Mouse (Mus musculus) brain, embryonic 14.5 days (tissue): ENCODE data around the gene Tmem82.

Experiments used
- CTCF ChIP-seq: fragments of 200-500 bp; IDR thresholded peaks from 2 replicates; pipeline ENCODE4 v1.5.1; 2012; ENCODE audit warnings: inconsistent platforms, mild to moderate bottlenecking, moderate library complexity, borderline replicate concordance; ENCODE audit not compliant: insufficient read depth, insufficient read length; ENCODE audit errors: extremely low read depth
- POLR2A ChIP-seq: fragments of 200-500 bp; IDR thresholded peaks from 2 replicates; pipeline ENCODE4 v1.6.1; 2012; ENCODE audit warnings: mild to moderate bottlenecking, inconsistent platforms, borderline replicate concordance; ENCODE audit not compliant: poor library complexity, insufficient read depth, insufficient read length, severe bottlenecking; ENCODE audit errors: extremely low read depth

DNA sequence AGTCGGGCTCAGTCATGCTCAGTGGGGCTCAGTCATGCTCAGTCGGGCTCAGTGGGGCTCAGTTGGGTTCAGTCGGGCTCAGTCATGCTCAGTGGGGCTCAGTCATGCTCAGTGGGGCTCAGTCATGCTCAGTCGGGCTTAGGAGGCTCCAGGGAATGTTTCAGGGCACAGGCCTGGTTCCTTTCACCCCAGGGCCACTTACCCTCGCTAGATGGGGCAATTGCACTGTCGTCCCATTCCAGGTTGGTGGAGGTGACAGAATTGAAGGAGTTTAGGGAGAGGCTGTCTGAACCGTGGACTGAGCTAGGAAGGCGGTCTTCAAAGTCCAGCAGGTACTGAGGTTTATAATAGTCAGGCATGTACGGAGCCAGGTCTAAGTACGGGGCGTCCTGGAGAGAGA lies 21.0 kb upstream of the Tmem82 start:
- no peak for TF ChIP-seq POLR2A
- TF ChIP-seq CTCF: no peak
